Mouse (Mus musculus) adrenal gland, adult 2 months (tissue): Measurements from ENCODE around the gene Ribc1. TPM values are rescaled to one million over a fixed set of nuclear protein-coding genes. Genes with fewer than 3 reads are reported as not detected.

Source experiments
- DNase-seq: peaks from one replicate; pipeline ENCODE4 v3.0.0; 2021
- long read RNA-seq: library from polyadenylated mRNA; stranded (forward); transcript quantifications from one replicate; pipeline ENCODE4 v2.0.0, GENCODE M21; 2021
- polyA plus RNA-seq: library from polyadenylated mRNA; depleted of rRNA; stranded (reverse); fragments of >200 nt; gene quantifications from 2 replicates; pipeline ENCODE4 v1.2.3, GENCODE M21; 2012; rRNA removed
- total RNA-seq, 2 experiments: library from RNA; stranded (reverse); gene quantifications; 2 replicates each; pipeline ENCODE4 v1.2.3; 2021

Gene Ribc1
- total RNA-seq, result 1 to 10 TPM; 1.5 to 1.7 TPM
- 0.23 and 0.33 TPM in 2 replicates for polyA plus RNA-seq
- long read RNA-seq, partial matches to known transcripts, result 0 of 1 reads
- long read RNA-seq, other reads (novel, unspliced or antisense), result 0 of 1 reads

GRCm38 (mm10) chrX:152016151-152017145 lies at the start of gene Ribc1, which contains the start of gene Smc1a:
TSS of gene Ribc1 (minus strand) at chrX:152016295.
TSS of gene Smc1a (plus strand) at chrX:152016428.
- DNase-seq, result peak; percentile 93

- no peak for DNase-seq
Observed at GRCm38 (mm10) chrX:152065674-152066073, 49.6 kb upstream of the Ribc1 start.

DNA sequence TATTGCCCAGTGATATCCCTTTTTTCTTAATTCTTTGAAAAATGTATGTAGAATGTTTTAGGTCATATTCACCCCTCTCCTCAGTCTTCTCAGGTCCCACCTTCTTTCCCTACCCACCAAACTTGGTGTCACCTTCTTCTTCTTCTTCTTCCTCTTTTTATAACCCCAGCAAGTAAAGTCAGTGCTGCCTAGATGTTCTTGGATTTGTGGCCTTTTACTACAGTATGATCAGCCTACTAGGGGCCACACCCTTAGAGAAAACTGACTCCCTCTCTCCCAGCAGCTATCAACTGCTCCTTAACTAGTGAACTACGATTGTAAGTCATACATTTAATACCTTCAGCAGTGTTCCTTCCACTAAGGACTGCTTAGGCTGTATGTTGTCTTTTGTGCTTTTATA lies 38.0 kb upstream of the Ribc1 start:
- DNase-seq, result no peak

DNA sequence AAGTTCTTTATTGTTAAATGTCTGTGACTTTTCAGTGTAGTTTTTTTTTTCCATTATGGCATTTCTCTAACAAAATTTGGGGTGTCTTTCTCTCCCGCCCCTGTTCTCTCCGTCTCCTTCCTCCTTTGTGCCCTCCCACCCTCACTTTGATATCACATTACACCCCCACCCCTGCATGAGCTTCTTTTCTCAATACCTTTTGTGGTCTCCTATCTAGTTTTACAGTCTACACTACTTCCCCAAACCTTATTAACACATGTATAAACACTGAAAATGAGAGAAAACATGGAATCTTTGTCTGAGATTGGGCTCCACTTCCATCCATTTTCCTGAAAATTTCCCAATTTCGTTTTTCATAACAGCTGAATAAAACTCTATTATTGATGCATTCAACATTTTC lies 36.5 kb upstream of the Ribc1 start:
- no peak for DNase-seq

- no peak for DNase-seq
Observed at GRCm38 (mm10) chrX:152047230-152047629, 31.1 kb upstream of the Ribc1 start.

- DNase-seq, result no peak
Observed at GRCm38 (mm10) chrX:152039865-152040264, 23.8 kb upstream of the Ribc1 start.

DNA sequence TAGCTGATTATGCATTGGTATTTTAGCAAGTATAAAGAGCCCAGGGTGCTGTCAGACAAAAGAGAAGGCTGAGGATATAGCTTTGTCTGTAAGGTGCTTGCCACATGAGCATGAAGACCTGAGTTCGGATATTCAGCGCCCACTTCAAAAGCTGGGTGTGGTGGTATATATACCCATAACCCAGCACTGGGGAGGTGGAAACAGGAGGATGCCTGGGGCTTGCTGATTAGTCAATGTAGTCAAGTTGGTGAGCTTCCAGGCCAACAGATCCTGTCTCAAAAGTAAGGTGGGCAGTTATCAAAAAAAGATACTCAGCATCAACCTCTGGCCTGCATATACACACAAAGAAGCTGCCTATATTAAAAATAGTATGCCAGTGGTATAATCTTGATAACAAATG lies 3.2 kb upstream of the Ribc1 start:
- no peak for DNase-seq

DNA sequence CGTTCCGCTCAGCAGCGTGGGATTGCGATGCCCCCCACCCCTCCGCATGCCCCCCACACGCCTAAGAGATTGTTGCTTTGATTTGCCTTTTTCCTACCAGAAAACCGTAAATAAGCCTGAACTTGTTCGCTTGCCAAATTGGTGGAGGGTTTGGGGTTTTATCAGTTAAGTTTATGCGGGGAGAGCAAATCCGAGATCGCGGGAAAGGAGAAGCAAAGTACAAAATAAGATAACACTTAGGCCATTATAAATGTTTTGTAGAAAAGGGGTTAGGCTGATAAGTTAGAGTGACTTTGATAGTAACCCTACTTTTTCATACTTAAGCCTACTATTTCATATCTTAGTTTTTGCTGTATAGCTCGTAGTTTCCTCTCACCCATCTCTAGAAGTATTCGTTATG lies 1.1 kb upstream of the Ribc1 start:
- DNase-seq, result no peak

GRCm38 (mm10) chrX:152015752-152016150 lies 344 bp downstream of the Ribc1 start:
- DNase-seq, result no peak

DNA sequence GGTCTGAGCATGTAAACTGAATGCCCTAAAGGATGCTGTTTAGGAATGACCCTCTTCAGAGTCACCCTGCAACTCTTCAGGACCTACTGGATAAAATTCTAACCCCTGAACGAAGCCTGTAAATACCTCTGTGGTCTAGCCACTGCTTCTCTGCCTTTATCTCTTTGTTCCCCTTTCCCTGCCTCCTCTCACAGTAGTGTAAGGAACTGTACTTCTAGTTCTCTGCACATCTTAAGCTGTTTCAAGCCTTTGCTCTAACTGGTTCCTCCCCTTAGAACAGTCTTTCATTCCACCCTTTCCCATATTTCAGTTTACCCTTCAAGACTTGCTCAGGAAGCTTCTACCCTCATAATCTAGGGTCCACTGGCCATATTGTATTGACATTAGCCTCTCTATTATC lies 8.2 kb downstream of the Ribc1 start:
- DNase-seq, result no peak

DNA sequence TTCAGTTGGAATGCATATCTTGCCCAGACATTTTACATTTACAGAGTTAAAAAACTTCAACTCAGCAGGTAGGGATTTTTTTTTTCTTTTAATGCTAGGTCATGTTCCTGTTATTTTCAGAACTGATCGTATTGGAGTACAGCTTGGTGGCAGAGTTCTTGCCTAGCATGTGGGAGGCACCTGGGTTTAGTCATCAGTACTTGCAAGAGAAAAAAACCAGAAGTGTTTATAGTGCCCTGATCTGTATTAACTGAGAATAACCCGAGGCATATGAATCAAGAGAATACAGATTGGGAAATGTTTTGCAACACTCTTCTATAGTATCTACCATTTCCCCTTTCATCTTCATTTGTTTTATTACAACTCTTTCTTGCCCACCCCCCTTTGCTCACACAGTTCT lies 13.2 kb downstream of the Ribc1 start:
- DNase-seq, result no peak

DNA sequence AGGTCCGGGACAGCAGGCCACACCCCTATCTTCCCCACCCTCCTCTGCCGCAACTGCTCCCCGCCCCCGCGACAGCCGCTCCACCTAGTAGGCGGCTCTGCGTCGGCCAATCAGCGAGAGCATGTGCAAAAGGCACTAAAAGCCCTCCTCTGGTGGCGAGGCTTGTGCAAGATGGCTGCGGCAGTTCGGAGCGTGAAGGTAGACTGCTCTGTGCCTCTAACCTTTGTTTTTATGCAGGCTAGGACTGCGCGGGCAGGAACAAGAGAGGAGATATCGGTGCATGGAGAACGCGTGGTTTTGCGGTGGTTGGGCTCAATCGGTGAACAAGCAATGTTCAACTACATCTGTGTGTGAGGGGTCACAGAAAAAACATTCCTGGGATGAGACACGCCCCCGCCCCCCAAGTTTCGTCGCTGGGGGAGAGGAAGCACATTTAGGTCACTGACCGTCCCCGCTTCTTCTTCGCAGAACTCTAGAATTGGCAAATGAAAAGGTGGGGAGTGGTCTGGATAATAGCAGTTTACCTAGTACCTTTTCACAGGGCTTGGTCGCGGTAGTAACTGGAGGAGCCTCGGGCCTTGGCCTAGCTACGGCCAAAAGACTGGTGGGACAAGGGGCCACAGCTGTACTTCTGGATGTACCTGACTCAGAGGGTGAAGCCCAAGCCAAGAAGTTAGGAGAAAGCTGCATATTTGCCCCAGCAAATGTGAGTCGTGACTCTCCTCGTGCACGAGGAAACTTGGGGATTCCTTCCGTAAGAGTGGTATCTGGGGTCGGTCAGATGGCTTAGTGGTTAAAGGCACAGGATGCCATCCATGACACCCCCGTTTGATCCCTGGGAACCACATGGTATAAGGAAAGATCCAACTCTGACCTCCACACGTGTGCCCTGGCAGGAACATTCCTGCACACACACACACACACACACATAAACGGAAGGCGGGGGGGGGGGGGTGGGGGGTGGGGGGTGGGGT lies 14.1 kb downstream of the Ribc1 start, which contains the start of gene Hsd17b10:
Gene Hsd17b10, plus strand, starts transcription at position 109 of the 974 bp plus-strand sequence.
- DNase-seq, result peak; percentile 92

- DNase-seq, result no peak
Observed at GRCm38 (mm10) chrX:152001182-152001684, 14.9 kb downstream of the Ribc1 start.

DNA sequence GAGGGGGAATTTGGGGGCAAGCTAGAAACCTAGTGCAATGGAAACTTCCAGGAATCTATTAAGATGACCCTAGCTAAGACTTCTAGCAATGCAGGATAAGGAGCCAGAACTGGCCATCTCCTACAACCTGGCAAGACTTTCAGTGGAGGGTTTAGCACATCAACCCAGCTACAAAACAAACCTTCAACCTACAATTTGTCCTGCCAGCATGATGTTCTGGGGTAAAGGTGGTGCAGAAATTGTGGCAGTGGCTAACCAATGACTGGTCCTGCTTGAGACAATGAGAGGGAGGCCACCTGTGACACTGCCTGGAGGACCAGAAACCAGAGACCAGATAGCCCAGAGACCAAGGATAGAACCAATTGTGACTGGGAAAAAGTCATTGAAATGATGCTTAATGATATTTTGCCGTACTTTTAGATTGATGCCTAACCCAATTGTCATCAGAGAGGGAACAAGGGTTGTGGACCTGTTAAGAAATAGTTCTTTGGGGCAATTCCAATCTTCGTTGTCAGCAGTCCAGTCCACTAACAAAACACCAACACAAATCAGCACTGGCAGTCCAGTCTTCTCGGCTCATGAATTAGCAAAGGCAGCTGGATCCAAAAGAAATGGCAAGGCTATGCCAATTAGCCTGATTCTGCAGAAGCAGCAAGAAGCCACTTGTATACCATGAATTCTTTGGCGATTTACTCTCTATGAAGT lies 16.9 kb downstream of the Ribc1 start:
- no peak for DNase-seq

Other genes with a start within 250 kb of the Ribc1 start
- 100 to 1,000 TPM; 168 to 196 TPM for gene Huwe1, start 215.5 kb downstream of the Ribc1 start, total RNA-seq
- gene Huwe1, start 215.5 kb downstream of the Ribc1 start, polyA plus RNA-seq, result 37.4 and 48.3 TPM in 2 replicates
- 100 to 1,000 TPM; 181 to 218 TPM for gene Hsd17b10, start 14.4 kb downstream of the Ribc1 start, total RNA-seq
- gene Hsd17b10, start 14.4 kb downstream of the Ribc1 start, polyA plus RNA-seq, result 60.0 and 61.0 TPM in 2 replicates
- 10 to 100 TPM; 50.8 to 56.1 TPM for gene Smc1a, start 133 bp upstream of the Ribc1 start, total RNA-seq
- gene Smc1a, start 133 bp upstream of the Ribc1 start, polyA plus RNA-seq, result 7.9 and 8.1 TPM in 2 replicates
- 10 to 100 TPM; 30.4 to 36.2 TPM for gene Iqsec2, start 128.0 kb upstream of the Ribc1 start, total RNA-seq
- gene Iqsec2, start 128.0 kb upstream of the Ribc1 start, polyA plus RNA-seq, result 30.1 and 36.7 TPM in 2 replicates
- 10 to 100 TPM; 48.8 to 88.8 TPM for gene Kdm5c, start 216.7 kb upstream of the Ribc1 start, total RNA-seq
- 72.0 and 107 TPM in 2 replicates for gene Kdm5c, start 216.7 kb upstream of the Ribc1 start, polyA plus RNA-seq